Mouse (Mus musculus) stomach, embryonic 15.5 days (tissue): Measurements from ENCODE around the gene Ric8a. TPM values are rescaled to one million over a fixed set of nuclear protein-coding genes. Genes with fewer than 3 reads are reported as not detected.

Experiments
- ATAC-seq: fragments of 200-750 bp; cut with Nextera tagmentation; 2 replicates; pipeline ENCODE4 v1.8.0; 2017; ENCODE audit warnings: low read depth, moderate number of reproducible peaks, moderate TSS enrichment; ENCODE audit not compliant: insufficient read depth, low FRiP score
- H3K27ac ChIP-seq: fragments of 300-500 bp; sonication (generic); 2 replicates; pipeline ENCODE4 v1.5.1; 2015; ENCODE audit warnings: mild to moderate bottlenecking, inconsistent platforms
- H3K27me3 ChIP-seq: fragments of 300-500 bp; sonication (generic); replicated peaks from 2 replicates; pipeline ENCODE4 v1.6.1; 2015; ENCODE audit warnings: inconsistent platforms
- H3K36me3 ChIP-seq: fragments of 300-500 bp; sonication (generic); 2 replicates; pipeline ENCODE4 v1.6.1; 2015; ENCODE audit warnings: inconsistent platforms
- H3K4me1 ChIP-seq: fragments of 300-500 bp; sonication (generic); 2 replicates; pipeline ENCODE4 v1.6.1; 2015; ENCODE audit warnings: inconsistent platforms
- H3K4me2 ChIP-seq: fragments of 300-500 bp; sonication (generic); 2 replicates; pipeline ENCODE4 v1.6.1; 2015; ENCODE audit warnings: mild to moderate bottlenecking, inconsistent platforms
- H3K4me3 ChIP-seq: fragments of 300-500 bp; sonication (generic); replicated peaks from 2 replicates; pipeline ENCODE4 v1.5.1; 2015; ENCODE audit warnings: inconsistent platforms
- H3K9ac ChIP-seq: fragments of 300-500 bp; sonication (generic); 2 replicates; pipeline ENCODE4 v1.6.1; 2015; ENCODE audit warnings: inconsistent platforms
- H3K9me3 ChIP-seq: fragments of 300-500 bp; sonication (generic); 2 replicates; pipeline ENCODE4 v1.6.1; 2016; ENCODE audit warnings: inconsistent platforms
- WGBS: fragments of 180-500 bp; shearing (Covaris S2); methylation state at CpG from one replicate; pipeline ENCODE4 v1.1.7; 2015; 5-methylcytosine and 5-hydroxymethylcytosine counted together
- polyA plus RNA-seq: library from polyadenylated mRNA; unstranded; fragments of >200 nt; fragmentation: Nextera tagmentation; extraction: Ambion mirVana; gene quantifications from 2 replicates; pipeline ENCODE4 v1.2.1, GENCODE M21; 2015

Gene Ric8a
- polyA plus RNA-seq, 1 experiment from 2014 or later, result 62.8 TPM

- Histone ChIP-seq H3K4me2 (no peak within 1 kb of the TSS), H3K27ac (no peak within 1 kb of the TSS), H3K4me1 (no peaks in the 10 kb centered on the region), H3K27me3 (0 out of 2 replicates have a peak, but pooled peaks cover 3% of the 10 kb centered on the region), H3K9ac (no peak within 1 kb of the TSS), H3K36me3 (peaks cover 14% of the 10 kb centered on the region; the same call in 1 of the 2 replicates), H3K9me3 (no peaks in the 10 kb centered on the region), H3K4me3 (no peak within 1 kb of the TSS)
- no peak for ATAC-seq
- 55% methylated on average over 11 of the region's 11 CpGs for WGBS
These were observed 8.8 kb upstream of the Ric8a start, which contains the start of gene Odf3 for GRCm38 (mm10) chr7:140847755-140848580. TSS of gene Odf3 (plus strand) at chr7:140847805.

GRCm38 (mm10) chr7:140848591-140848990 lies 8.2 kb upstream of the Ric8a start:
- 88% methylated on average over 10 of the region's 10 CpGs for WGBS

GRCm38 (mm10) chr7:140851916-140852315 lies 4.8 kb upstream of the Ric8a start:
- 90% methylated on average over 4 of the region's 4 CpGs for WGBS
- no peaks in the 10 kb centered on the region for H3K27me3 ChIP-seq
- no peak overlapping the region for H3K9ac ChIP-seq
- peaks cover 10% of the 10 kb centered on the region for H3K4me1 ChIP-seq
- no peaks in the 10 kb centered on the region for H3K9me3 ChIP-seq
- no peak overlapping the region for H3K4me2 ChIP-seq
- H3K27ac ChIP-seq, result no peak overlapping the region
- peaks cover 29% of the 10 kb centered on the region for H3K36me3 ChIP-seq
- ATAC-seq, result no peak
- H3K4me3 ChIP-seq, result no peak overlapping the region

More at GRCm38 (mm10) chr7:140848591-140848990, 8.2 kb upstream of the Ric8a start:
- peaks cover 21% of the 10 kb centered on the region for H3K36me3 ChIP-seq
- ATAC-seq, result no peak
- no peak overlapping the region for H3K4me2 ChIP-seq
- H3K9ac ChIP-seq, result no peak overlapping the region
- no peak overlapping the region for H3K27ac ChIP-seq
- 0 out of 2 replicates have a peak, but pooled peaks cover 3% of the 10 kb centered on the region for H3K27me3 ChIP-seq
- H3K4me1 ChIP-seq, result no peaks in the 10 kb centered on the region
- no peaks in the 10 kb centered on the region for H3K9me3 ChIP-seq
- no peak overlapping the region for H3K4me3 ChIP-seq

GRCm38 (mm10) chr7:140853386-140853785 lies 3.4 kb upstream of the Ric8a start:
- H3K4me3 ChIP-seq, result no peak overlapping the region
- no peak for ATAC-seq
- no peak overlapping the region for H3K4me2 ChIP-seq
- no peaks in the 10 kb centered on the region for H3K27me3 ChIP-seq
- no peak overlapping the region for H3K9ac ChIP-seq
- H3K27ac ChIP-seq, result no peak overlapping the region
- peaks cover 29% of the 10 kb centered on the region for H3K36me3 ChIP-seq
- WGBS, result 80% methylated on average over 9 of the region's 9 CpGs
- H3K9me3 ChIP-seq, result no peaks in the 10 kb centered on the region
- peaks cover 16% of the 10 kb centered on the region for H3K4me1 ChIP-seq

- Histone ChIP-seq H3K27ac (no peak overlapping the region), H3K4me2 (no peak overlapping the region), H3K36me3 (peaks cover 37% of the 10 kb centered on the region), H3K9me3 (no peaks in the 10 kb centered on the region), H3K4me3 (no peak overlapping the region), H3K4me1 (peaks cover 27% of the 10 kb centered on the region), H3K27me3 (no peaks in the 10 kb centered on the region), H3K9ac (no peak overlapping the region)
- no peak for ATAC-seq
- WGBS, result 94% methylated on average over 18 of the region's 18 CpGs
These were observed 2.3 kb upstream of the Ric8a start for GRCm38 (mm10) chr7:140854483-140854882.

- Histone ChIP-seq H3K27me3 (no peaks in the 10 kb centered on the region), H3K4me3 (peak overlapping the region; percentile 67), H3K4me1 (peaks cover 27% of the 10 kb centered on the region), H3K27ac (0 out of 2 replicates have a peak overlapping the region, but pooled peaks have one; percentile 98), H3K9ac (peak overlapping the region; percentile 55), H3K9me3 (no peaks in the 10 kb centered on the region), H3K36me3 (peaks cover 43% of the 10 kb centered on the region), H3K4me2 (peak overlapping the region; percentile 99)
- 68% methylated on average over 9 of the region's 9 CpGs for WGBS
- ATAC-seq, result no peak
These were observed 1.6 kb upstream of the Ric8a start for GRCm38 (mm10) chr7:140855181-140855580.

GRCm38 (mm10) chr7:140855860-140856784 lies 635 bp upstream of the Ric8a start, which contains the start of gene Gm45785:
TSS of gene Gm45785 (minus strand) at chr7:140856331.
- Histone ChIP-seq H3K27me3 (no peaks in the 10 kb centered on the region), H3K4me1 (peaks cover 27% of the 10 kb centered on the region), H3K4me3 (peak within 1 kb of the TSS; percentile 67), H3K36me3 (peaks cover 50% of the 10 kb centered on the region), H3K9me3 (no peaks in the 10 kb centered on the region), H3K4me2 (peak within 1 kb of the TSS; percentile 99), H3K27ac (peak within 1 kb of the TSS; percentile 98), H3K9ac (peak within 1 kb of the TSS; percentile 73)
- peak; percentile 86 for ATAC-seq
- WGBS, result under 1% methylated on average over 51 of the region's 51 CpGs

GRCm38 (mm10) chr7:140857550-140858505 lies 1.1 kb downstream of the Ric8a start, which contains the start of gene Bet1l:
TSS of gene Bet1l (minus strand) at chr7:140857577.
- ATAC-seq, result 0 out of 2 replicates have a peak, but pooled peaks have one; percentile 2
- Histone ChIP-seq H3K36me3 (peaks cover 52% of the 10 kb centered on the region), H3K4me2 (peak within 1 kb of the TSS; percentile 99), H3K27ac (peak within 1 kb of the TSS; percentile 98), H3K4me3 (peak within 1 kb of the TSS; percentile 67), H3K4me1 (peaks cover 27% of the 10 kb centered on the region), H3K9me3 (no peaks in the 10 kb centered on the region), H3K9ac (peak within 1 kb of the TSS; percentile 73), H3K27me3 (no peaks in the 10 kb centered on the region)
- 31% methylated on average over 40 of the region's 40 CpGs for WGBS

GRCm38 (mm10) chr7:140858746-140859145 lies 2.0 kb downstream of the Ric8a start:
- H3K36me3 ChIP-seq, result peaks cover 50% of the 10 kb centered on the region
- WGBS, result 93% methylated on average over 8 of the region's 8 CpGs
- H3K4me2 ChIP-seq, result peak overlapping the region; percentile 99
- H3K4me3 ChIP-seq, result peak overlapping the region; percentile 67
- no peaks in the 10 kb centered on the region for H3K9me3 ChIP-seq
- no peaks in the 10 kb centered on the region for H3K27me3 ChIP-seq
- H3K27ac ChIP-seq, result no peak overlapping the region
- peaks cover 27% of the 10 kb centered on the region for H3K4me1 ChIP-seq
- ATAC-seq, result no peak
- no peak overlapping the region for H3K9ac ChIP-seq

- 69% methylated on average over 6 of the region's 6 CpGs for WGBS
- H3K27me3 ChIP-seq, result no peaks in the 10 kb centered on the region
- H3K9me3 ChIP-seq, result no peaks in the 10 kb centered on the region
- peaks cover 48% of the 10 kb centered on the region for H3K36me3 ChIP-seq
- H3K4me1 ChIP-seq, result peaks cover 23% of the 10 kb centered on the region
- no peak overlapping the region for H3K9ac ChIP-seq
- H3K27ac ChIP-seq, result no peak overlapping the region
- H3K4me3 ChIP-seq, result no peak overlapping the region
- no peak overlapping the region for H3K4me2 ChIP-seq
- no peak for ATAC-seq
These were observed 3.2 kb downstream of the Ric8a start for GRCm38 (mm10) chr7:140859997-140860396.

GRCm38 (mm10) chr7:140860728-140861127 lies 4.0 kb downstream of the Ric8a start:
- Histone ChIP-seq H3K27ac (no peak overlapping the region), H3K36me3 (peaks cover 49% of the 10 kb centered on the region), H3K27me3 (no peaks in the 10 kb centered on the region), H3K9me3 (no peaks in the 10 kb centered on the region), H3K4me1 (peaks cover 17% of the 10 kb centered on the region), H3K9ac (no peak overlapping the region), H3K4me2 (no peak overlapping the region), H3K4me3 (no peak overlapping the region)
- ATAC-seq, result no peak
- 83% methylated on average over 5 of the region's 5 CpGs for WGBS
